Mouse (Mus musculus): Measurements from ENCODE around the gene Lims1.

Lims1 gene

DNA sequence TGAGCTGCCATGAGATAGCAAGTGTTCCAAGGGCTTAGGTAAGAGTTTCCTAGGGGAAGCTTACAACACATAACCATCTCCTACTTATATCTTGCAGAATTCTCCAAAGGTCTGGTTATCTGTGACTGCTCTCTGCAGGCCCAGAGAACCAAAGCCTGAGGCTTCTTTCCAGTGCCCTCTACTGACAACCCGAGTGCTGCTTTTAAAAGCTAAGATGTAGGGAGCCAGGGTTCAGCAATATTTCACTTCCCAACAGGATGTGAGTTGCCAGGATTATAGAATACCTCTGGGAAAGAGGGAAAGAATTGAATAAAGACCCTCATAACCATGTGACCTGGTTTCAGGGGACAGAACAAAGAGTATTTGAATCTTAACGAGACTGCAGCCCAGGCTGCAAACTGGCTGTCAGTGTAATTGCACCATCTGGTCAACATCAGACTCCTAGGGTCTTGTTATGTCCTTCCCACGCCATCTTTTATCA lies 59.4 kb downstream of the Lims1 start:
- DNase-seq (ENCODE audit: low read depth, low spot score) = peak; percentile 45

DNA sequence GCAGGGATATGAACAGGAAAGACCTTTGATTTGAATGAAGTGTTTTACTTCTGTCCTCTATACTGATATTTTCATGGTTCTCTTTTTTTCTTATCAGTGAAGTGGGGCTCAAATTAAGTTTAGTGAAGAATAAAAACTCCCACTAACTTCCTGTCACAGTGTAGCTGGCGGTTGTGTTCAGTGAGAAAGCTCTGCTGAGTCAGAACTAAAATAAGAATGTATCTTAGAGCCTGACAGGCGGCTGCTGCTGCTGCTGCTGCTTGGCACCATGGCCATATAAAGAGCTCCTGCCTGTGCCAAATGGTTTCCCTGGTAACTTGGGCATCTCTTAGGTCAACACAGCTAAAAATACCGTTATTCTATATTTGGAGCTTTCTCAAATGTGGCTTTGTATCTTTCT lies 60.0 kb downstream of the Lims1 start:
- DNase-seq (ENCODE audit: low read depth, low spot score) = no peak

DNA sequence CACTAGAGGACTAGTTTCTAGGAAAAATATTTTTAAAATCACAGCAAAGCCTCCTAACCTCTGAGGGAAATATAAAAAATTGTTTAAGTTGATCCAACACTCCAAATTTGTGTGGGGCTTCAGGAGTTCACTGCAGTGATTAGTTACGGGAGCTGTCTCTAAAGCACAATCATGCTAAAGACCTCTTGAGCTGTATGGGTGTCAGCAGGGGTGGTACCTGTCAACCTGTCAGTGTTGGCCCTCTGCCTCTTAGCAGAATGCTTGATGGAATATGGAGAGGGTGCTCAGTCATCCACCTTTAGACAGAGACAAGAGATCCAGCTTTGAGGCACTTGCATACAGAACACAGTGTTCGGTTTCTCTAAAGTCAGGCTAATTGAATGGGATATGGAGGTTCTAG lies 60.5 kb downstream of the Lims1 start:
- no peak for DNase-seq (ENCODE audit: low read depth, low spot score)

DNA sequence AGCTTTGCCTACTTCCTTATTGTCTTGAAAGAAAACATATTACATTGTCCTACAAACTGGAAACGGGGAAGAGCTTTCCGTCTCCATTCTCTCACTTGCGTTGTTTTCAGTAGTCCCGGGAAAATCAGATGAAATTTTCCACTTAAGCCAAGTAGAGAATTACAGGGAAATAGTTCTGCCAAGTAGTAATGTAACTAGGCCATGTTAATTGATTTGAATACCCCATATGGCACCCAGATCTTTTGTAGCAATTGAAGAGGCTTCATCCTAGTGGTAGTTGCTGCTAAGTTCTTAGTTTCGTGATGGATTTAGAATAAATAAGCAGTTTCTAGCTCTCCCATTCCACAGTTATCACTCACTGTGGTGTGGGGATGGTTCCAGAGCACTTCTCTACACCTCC lies 62.4 kb downstream of the Lims1 start:
- DNase-seq (ENCODE audit: low read depth, low spot score) = no peak

DNA sequence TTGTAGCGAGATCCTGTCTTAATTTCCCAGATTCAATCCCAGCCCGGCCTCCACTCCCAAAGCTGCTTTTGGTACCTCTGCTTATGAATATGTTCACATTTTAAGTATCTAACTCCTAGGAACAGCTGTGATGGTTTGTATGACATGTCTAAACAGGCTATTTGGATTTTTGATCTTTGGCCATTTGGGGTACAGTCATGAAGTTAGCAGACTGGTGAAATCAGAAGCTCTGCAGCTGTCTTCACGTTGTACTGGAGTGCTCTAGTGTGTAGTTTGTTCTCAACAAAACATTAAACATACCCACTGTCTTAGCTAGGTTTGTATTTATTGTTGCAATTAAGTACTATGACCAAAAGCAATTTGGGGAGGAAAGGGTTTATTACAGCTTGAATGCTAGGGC lies 63.7 kb downstream of the Lims1 start:
- DNase-seq (ENCODE audit: low read depth, low spot score) = no peak

DNA sequence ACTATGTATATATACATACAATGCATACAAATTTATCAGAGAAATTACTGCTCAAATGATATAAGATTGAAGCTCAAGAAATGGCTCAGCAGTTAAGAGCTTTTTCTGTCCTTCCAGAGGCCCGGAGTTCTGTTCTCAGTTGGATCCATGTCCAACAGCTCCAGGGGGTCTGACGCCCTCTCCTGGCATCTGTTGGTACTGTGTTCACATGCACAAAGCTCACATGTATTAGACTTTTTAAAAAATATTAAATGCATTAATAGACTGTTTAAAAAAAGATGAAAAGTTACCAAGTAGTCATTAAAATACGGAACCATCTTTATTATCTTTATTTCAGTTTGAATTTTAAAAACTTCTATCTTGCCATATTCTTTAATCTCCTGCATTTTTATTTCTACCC lies 65.4 kb downstream of the Lims1 start:
- DNase-seq (ENCODE audit: low read depth, low spot score) = no peak

DNA sequence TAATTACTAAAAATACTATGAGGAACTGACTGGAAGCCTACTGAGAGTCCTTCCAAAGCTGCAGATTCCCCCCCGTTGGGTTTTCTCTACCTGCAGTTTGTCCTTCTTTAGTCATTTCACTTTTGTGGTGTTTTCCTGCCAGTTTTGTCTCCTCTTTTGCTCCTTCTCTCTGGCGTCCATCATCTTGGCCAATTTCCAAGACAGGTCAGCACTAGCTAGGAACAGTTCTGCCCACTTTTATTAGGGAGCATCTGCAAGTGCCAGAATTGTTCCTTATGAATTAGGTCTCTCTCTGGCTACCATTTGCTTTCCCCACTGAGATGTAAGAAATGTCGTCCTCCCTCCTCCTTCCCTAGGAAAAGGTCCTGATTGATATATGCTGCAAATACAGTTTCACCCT lies 65.9 kb downstream of the Lims1 start:
- DNase-seq (ENCODE audit: low read depth, low spot score) = no peak

DNA sequence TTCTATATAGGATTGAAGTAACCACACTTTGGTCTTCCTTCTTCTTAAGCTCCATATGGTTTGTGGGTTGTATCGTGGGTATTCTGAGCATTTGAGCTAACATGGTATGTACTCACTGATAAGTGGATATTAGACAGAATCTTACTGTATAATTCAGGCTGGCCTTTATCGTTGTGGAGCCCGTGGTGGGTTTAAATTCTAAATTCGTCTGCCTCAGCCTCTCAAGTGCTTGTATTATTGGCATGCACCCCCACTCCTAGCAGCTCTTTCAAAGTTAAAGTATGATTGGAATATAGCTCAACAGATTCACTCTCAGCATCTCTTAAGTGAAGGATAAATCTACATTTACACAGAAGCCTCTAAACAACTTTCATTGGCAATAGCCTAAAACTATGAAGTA lies 69.2 kb downstream of the Lims1 start:
- DNase-seq (ENCODE audit: low read depth, low spot score) = no peak

DNA sequence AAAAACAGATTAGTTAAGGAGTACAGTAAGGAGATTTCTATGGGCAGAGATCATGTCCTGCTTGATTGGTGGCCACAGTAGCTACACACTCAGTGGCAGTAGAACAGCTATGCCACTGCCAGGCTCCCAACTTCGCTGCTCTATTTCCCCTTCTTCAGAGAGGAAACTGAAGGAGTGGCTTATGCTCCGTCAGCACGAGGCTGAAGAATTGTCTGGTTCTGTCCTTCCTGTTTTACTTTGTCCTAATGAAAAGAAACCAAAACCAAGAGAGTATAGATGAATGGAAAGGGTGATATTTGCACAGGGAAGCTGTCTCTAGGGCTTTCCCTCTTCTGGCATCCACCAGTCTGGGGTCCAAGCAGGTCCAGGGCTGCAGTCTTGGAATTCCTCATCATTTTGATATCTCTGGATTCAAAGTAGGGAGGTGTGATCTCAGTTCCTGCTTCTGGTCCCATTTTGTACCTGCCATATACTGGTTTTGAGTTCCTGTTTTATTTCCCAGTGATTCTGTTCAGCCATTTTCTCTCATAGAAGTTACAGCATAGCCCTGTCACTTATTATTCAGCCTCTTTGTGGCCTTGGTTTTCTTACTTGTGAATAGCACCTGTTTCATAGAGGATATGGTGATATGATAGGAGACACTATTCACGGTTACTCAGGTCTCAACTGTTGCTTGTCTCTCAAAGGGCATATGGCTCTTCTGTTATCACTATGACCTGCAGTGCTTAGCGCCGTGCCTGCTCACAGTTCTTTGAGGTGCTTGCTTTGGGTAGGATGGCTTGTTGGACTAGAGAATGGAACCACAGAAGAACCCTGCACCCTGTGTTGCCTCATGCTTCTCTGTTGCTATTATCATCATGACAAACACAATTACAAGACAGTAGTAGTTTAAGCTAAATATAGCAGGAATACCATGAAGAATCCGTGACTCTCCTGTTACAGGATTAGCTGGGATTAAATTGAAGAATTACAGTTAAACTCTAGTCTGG lies 70.1 kb downstream of the Lims1 start:
- no peak for DNase-seq (ENCODE audit: low read depth, low spot score)

DNA sequence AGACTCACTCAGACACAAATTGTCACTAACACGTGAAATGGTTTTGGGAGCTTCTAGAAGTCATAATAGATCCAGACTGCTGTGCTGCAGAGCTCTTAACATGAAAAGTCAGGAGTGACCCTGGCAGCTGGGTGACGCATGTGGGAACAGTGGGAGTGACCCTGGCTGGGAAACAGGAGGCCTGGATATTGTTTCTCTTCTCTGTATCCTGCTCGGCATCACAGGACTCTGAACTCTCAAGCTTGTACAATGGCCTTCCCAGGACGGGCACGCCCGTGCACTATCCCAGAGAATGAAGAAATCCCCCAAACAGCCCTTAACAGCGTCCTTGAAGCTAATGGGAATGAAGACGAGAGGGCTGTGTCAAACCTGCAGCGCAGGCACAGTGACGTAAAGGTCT lies 70.9 kb downstream of the Lims1 start:
- DNase-seq (ENCODE audit: low read depth, low spot score) = no peak

DNA sequence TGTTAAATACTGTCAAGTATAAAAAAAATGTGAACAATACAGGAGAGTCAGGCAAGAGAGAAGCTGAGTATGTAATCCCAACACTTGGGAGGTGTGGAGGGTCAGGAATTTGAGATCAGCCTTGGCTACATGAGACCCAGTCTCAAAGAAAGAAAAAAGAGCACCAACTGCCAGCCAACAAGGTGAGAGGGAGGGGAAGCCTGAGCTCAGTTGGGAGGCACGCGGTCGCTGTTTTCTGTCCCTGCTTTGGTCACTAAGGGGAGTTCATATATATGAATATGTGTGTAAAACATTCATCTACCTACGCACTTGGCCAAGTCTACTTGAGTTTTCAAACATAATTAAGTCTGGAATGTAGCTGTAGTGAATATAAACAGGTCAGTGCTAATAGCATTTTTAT lies 72.0 kb downstream of the Lims1 start:
- DNase-seq (ENCODE audit: low read depth, low spot score) = no peak

DNA sequence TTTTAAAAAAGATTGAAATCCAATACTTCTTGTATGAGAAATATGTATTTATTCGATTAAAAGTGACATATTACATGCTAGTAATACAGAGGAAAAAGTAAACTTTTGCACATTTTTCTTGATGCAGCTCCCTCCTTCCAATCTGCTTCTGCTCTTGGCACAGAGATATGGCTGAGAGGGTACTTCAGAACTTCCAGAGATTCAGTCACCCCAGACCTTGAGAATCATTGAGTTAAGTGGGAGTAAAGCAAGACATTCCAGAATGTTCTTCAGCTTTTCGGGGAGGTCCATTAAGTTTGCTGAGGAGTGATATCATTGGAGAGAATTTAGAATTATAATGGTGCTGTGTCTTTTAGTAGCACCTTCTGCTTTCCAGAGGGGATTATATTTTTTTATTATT lies 72.5 kb downstream of the Lims1 start:
- no peak for DNase-seq (ENCODE audit: low read depth, low spot score)

DNA sequence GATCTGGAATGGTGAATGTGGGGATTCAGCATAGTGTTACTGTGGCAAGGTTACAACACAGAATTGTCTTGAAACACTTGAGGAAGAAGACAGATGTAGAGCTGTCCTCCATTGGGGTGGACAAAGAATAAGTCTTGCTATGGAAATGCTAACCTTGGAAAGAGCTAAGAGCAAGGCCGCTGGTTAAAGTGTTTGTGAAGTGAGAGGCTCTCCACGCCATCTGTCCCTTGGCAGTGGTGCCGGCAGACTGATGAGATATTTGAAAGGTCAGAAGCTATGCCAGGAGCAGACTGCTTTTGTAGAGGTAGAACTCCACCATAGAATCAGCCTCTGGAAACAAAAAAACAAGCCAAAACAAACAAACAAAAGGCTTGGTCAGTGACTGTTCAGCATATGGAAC lies 73.3 kb downstream of the Lims1 start:
- DNase-seq (ENCODE audit: low read depth, low spot score) = no peak

DNA sequence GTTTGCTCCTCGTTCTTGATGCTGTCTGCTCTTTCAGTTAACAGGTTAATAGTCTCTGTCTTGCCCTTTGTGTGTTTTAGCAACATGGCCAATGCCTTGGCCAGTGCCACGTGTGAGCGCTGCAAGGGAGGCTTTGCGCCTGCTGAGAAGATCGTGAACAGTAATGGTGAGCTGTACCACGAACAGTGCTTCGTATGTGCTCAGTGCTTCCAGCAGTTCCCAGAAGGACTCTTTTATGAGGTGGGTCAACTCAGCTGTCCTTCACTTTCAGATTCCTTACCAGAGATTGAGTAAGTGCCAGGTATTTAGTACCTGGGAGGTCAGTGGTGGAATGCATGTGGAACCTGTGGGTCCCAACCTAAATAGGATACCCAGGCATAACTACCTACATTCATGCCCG lies 75.7 kb downstream of the Lims1 start:
- no peak for DNase-seq (ENCODE audit: low read depth, low spot score)

DNA sequence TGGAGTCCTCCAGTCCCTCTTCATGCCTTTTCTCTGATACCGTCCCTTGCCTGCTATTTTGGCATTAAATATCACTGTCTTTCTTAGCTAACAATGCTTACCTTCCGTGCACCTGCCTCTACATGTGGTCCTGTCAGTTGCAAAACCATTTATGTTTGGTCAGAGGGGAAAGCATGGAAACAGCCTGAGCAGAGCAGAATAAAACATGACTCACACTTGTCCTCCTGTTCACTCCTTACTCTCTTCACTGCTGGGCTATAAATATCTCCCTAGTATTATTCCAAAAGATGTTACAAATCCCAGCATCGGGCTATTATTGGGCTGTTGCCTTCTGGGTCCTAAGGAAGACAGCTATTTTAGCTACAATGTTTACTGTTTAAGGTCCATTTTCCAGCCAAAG lies 78.6 kb downstream of the Lims1 start:
- no peak for DNase-seq (ENCODE audit: low read depth, low spot score)

DNA sequence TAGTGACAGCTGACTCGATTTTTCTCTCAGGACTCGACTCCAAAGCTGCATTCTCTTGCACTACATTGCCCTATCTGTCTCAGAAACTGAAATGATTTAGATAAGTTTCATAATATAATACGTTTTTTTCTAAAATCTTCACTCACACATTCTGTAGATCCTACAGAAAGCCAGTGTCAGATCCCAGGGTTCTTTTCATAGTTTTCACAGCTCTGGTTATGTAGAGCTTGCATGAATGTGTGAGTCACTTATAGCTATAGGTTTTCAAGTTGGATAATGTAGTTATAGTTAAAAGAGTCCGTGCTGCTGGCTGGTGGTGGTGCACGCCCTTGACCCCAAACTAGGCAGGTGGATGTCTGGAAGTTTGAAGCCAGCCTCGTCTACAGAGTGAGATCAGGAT lies 81.4 kb downstream of the Lims1 start:
- no peak for DNase-seq (ENCODE audit: low read depth, low spot score)

DNA sequence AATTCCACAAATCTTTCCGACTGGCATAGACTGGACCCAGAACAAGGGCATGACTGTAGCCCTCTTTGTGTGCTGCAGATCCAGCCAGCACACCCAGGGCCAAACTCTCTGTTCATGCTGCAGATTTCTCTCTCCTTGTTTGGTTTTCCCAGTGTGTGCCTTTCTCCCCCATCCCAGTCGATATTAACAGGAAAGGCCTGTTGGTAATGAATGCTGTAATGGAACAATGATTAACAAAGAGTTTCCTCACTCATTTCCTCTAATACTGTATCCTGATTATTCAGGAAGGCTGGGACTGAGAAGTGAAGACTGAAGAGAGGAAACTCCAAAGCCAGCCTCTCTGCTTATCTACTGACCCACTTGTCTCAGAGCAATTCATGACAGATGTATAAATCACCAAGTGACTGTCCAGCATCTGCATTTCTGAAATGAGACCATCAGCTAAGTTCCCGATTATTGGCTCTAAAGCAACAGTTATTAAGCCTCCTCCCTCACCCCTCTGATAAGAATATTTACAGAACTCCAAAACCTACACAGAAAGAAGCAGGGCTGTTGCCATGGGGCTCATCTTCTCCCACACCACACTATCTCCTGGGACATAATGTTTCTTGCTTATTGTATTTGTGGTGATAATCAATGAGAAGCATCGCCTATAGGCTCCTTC lies 82.2 kb downstream of the Lims1 start:
- no peak for DNase-seq (ENCODE audit: low read depth, low spot score)

DNA sequence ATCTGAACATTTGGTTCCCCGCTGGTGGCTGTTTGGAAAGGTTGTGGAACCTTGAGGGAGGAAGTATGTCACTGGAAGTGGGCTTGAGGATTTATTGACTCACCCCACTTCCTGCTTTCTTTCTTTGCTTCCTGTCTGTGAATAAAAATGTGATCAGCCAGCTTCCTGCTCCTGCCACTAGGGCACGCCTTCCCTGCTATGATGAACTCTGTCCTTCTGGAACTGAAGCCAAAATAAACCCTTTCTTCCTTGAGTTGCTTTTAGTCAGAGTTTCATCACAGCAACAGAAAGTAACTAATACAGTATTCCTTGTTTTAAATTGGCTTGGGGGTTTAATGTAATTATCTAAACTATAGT lies 82.7 kb downstream of the Lims1 start:
- no peak for DNase-seq (ENCODE audit: low read depth, low spot score)

DNA sequence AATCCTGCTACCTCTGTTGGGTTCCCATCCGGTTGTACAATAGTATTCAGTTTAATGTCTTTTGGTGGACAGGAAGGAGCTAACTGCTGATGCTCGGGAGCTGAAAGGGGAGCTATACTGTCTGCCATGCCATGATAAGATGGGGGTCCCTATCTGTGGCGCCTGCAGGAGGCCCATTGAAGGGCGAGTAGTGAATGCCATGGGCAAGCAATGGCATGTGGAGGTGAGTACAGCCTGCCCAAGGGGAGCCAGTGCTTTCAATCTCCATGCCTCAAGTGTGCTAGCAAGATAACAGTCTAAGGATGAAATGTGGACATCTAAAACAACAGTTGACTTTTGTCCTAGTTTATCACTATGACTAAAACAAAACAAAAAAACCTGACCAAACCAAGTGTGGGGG lies 89.1 kb downstream of the Lims1 start:
- DNase-seq (ENCODE audit: low read depth, low spot score) = no peak

DNA sequence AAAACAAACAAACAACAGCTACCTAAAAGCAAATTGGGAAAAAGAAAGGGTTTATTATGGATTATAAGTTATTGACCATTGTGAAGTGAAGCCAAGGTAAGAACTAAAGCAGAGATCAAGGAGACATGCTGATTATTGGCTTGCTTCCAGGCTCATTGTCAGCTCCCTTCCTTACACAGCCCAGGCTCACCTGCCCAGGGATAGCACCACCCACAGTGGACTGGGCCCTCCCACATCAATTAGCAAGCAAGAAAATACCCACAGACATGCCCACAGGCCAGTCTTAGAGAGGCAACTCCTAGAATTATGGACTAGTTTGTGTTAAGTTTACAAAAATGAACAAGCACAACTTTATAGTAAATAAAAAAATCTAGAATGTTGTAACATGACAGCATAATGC lies 89.6 kb downstream of the Lims1 start:
- no peak for DNase-seq (ENCODE audit: low read depth, low spot score)

DNA sequence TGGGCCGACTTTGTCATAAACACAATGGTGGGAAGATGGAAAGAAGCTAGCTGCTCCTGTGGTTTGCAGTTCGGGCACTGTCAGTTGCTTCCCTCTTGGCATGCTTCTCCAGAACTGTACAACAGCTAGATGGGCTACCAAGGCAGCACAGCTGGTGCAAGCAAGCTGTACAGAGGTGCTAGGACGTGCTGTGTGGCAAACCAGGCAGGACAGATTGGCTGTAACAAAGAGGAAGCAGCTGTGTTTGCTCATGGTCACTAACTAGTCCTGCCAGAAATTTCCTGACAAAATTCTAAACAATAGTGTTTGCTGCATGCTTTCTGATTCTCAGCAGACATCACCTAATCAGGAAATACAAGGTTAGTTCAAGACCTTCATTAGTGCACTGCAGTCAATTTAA lies 93.4 kb downstream of the Lims1 start:
- no peak for DNase-seq (ENCODE audit: low read depth, low spot score)

DNA sequence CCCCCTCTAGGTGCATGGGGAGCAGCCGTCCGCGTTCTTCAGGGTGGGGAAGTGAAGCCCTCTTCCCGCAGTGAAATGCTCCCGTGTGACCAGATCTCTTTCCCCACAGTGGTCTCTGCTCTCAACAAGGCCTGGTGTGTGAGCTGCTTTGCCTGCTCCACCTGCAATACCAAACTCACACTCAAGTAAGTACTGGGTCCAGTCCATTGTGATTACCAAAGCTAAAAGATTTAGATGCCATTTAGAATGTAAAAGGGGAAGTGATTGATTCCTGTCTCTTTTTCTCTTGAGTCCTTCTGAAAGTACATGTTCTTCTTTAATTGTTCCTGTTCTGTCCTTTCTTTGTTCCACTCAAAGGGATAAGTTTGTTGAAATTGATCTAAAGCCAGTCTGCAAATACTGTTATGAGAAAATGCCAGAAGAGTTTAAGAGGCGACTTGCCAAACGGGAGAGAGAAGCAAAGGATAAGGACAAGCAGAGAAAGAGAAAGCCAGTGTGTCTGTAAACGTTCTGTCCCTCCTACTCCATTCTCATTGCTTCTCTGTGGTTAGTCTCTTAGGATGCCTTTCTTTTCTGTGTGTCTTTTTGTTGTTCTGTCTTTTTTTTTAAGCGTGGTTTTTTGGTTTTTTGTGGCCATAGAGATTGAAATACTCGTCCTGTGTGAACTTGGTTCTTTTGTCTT lies 95.2 kb downstream of the Lims1 start:
- DNase-seq (ENCODE audit: low read depth, low spot score) = no peak

DNA sequence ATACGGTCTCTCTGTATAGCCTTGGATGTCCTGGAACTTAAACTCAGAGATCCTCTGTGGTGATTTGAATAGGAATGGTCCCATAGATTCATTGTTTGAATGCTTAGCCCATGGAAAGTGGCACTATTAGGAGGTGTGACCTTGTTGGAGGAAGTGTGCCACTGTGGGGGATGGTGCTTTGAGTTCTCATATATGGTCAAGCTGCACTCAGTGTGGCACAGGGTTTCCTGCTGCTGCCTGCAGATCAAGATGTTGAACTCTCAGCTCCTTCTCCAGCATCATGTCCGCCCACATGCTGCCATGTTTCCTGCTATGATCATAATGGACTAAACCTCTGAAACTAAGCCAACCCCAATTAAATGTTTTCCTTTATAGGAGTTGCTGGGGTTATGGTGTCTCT lies 104.7 kb downstream of the Lims1 start:
- DNase-seq (ENCODE audit: low read depth, low spot score) = no peak

All from embryo, embryonic 11.5 days (tissue).